Mouse (Mus musculus): ENCODE results near the gene Ywhaq. TPM values are rescaled to one million over a fixed set of nuclear protein-coding genes. Genes with fewer than 3 reads are reported as not detected.

The Ywhaq gene
- polyA plus RNA-seq, 2 experiments = 251 to 588 TPM

DNA sequence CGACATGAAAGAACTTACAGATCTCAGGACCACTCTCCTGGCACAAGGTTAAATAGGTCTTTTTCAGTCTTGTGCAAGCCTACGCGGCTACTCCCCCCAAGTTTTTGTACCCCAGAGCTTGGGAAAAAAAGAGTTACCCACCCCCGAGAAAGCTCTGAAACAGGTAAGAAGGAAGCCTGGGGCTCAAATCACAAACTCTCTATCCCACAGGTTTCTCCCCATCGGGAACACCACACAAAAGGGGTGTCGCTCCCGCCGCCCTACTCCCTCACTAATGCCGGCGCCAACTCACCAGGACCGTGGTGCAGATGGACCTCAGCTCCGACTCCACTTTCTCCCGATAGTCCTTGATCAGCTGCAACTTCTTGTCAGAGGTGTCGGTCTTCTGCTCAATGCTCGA is 931 bp downstream of the Ywhaq start:
- peak overlapping the region; percentile 50; the same call in 1 of the 2 replicates for H3K27ac ChIP-seq (replicated peaks; ENCODE audit: low read depth, low read length)
- peaks cover 17% of the 10 kb centered on the region for H3K9me3 ChIP-seq (ENCODE audit: control insufficient read depth, low read length)
- no peak for ATAC-seq (ENCODE audit: low FRiP score, low read depth)
- 1% methylated on average over 13 of the region's 15 CpGs for WGBS
- H3K27me3 ChIP-seq (ENCODE audit: control insufficient read depth, insufficient read depth, low read length) = no peaks in the 10 kb centered on the region
- H3K4me2 ChIP-seq (replicated peaks; ENCODE audit: low read depth, low read length, severe bottlenecking) = peak overlapping the region; percentile 69
- peaks cover 37% of the 10 kb centered on the region for H3K36me3 ChIP-seq (ENCODE audit: control insufficient read depth, insufficient read depth, low read length)
- H3K9ac ChIP-seq (ENCODE audit: low read depth, low read length, severe bottlenecking) = peak overlapping the region; percentile 97
- no peak for TF ChIP-seq POLR2A (IDR thresholded peaks at IDR 0.05; ENCODE audit: borderline replicate concordance, extremely low read depth, insufficient read depth, insufficient read length)
- peak overlapping the region; percentile 78 for H3K4me3 ChIP-seq (replicated peaks; ENCODE audit: low read length)
- no peak for DNase-seq (ENCODE audit: low spot score)
- peaks cover 9% of the 10 kb centered on the region; the same call in 1 of the 2 replicates for H3K4me1 ChIP-seq (ENCODE audit: control insufficient read depth, insufficient read depth, low read length)

DNA sequence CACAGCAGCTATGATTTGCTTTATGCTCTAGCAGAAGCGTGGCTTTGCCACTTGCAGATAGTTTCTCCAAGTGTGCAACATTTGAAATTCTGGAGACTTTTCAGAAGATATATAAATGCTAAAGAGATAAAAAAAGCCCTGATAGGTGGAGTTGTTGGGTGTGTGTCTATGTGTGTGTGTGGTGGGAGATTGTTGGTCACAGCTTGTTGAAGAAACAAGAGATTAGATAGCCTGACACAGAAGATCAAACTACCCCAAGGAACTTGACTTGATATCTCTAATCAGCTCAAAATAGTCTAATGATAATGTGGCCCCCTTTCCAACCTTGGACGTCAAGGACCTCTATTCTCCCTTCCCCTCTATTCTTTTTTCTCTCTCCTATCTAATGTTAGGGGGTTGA is 6.8 kb downstream of the Ywhaq start:
- peaks cover 9% of the 10 kb centered on the region; the same call in 1 of the 2 replicates for H3K4me1 ChIP-seq (ENCODE audit: control insufficient read depth, insufficient read depth, low read length)
- no peak for TF ChIP-seq POLR2A (IDR thresholded peaks at IDR 0.05; ENCODE audit: borderline replicate concordance, extremely low read depth, insufficient read depth, insufficient read length)
- no peak overlapping the region for H3K4me3 ChIP-seq (replicated peaks; ENCODE audit: low read length)
- no peak for ATAC-seq (ENCODE audit: low FRiP score, low read depth)
- no peak overlapping the region for H3K9ac ChIP-seq (ENCODE audit: low read depth, low read length, severe bottlenecking)
- DNase-seq (ENCODE audit: low spot score) = no peak
- peaks cover 41% of the 10 kb centered on the region for H3K9me3 ChIP-seq (ENCODE audit: control insufficient read depth, low read length)
- peaks cover 81% of the 10 kb centered on the region for H3K36me3 ChIP-seq (ENCODE audit: control insufficient read depth, insufficient read depth, low read length)
- 92% methylated on average over 2 of the region's 2 CpGs for WGBS
- H3K4me2 ChIP-seq (replicated peaks; ENCODE audit: low read depth, low read length, severe bottlenecking) = no peak overlapping the region
- no peak overlapping the region for H3K27ac ChIP-seq (replicated peaks; ENCODE audit: low read depth, low read length)
- no peaks in the 10 kb centered on the region for H3K27me3 ChIP-seq (ENCODE audit: control insufficient read depth, insufficient read depth, low read length)

DNA sequence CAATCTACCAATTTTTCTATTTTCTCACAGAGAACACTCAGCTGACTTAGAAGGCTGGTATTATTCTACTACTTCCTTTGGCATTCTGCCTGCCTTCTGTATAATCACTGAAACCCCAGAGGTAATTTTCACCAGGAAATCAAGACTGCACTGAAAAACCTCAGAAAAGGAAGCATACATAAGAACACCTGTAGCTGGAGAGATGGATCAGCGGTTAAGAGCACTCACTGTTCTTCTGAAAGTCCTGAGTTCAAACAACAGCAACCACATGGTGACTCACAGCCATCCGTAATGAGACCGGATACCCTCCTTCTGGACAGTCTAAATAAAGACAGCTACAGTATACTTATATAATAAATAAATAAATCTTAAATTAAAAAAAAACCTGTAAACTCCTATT is 7.8 kb downstream of the Ywhaq start:
- H3K4me1 ChIP-seq (ENCODE audit: control insufficient read depth, insufficient read depth, low read length) = 0 out of 2 replicates have a peak, but pooled peaks cover under 1% of the 10 kb centered on the region
- H3K9ac ChIP-seq (ENCODE audit: low read depth, low read length, severe bottlenecking) = no peak overlapping the region
- TF ChIP-seq POLR2A (IDR thresholded peaks at IDR 0.05; ENCODE audit: borderline replicate concordance, extremely low read depth, insufficient read depth, insufficient read length) = no peak
- H3K9me3 ChIP-seq (ENCODE audit: control insufficient read depth, low read length) = peaks cover 41% of the 10 kb centered on the region
- no peaks in the 10 kb centered on the region for H3K27me3 ChIP-seq (ENCODE audit: control insufficient read depth, insufficient read depth, low read length)
- 96% methylated on average over 3 of the region's 3 CpGs for WGBS
- no peak for ATAC-seq (ENCODE audit: low FRiP score, low read depth)
- peaks cover 81% of the 10 kb centered on the region for H3K36me3 ChIP-seq (ENCODE audit: control insufficient read depth, insufficient read depth, low read length)
- no peak overlapping the region for H3K4me2 ChIP-seq (replicated peaks; ENCODE audit: low read depth, low read length, severe bottlenecking)
- no peak overlapping the region for H3K4me3 ChIP-seq (replicated peaks; ENCODE audit: low read length)
- no peak for DNase-seq (ENCODE audit: low spot score)
- no peak overlapping the region for H3K27ac ChIP-seq (replicated peaks; ENCODE audit: low read depth, low read length)

- no peak overlapping the region for H3K4me2 ChIP-seq (replicated peaks; ENCODE audit: low read depth, low read length, severe bottlenecking)
- no peak for DNase-seq (ENCODE audit: low spot score)
- peaks cover 75% of the 10 kb centered on the region for H3K36me3 ChIP-seq (ENCODE audit: control insufficient read depth, insufficient read depth, low read length)
- H3K27ac ChIP-seq (replicated peaks; ENCODE audit: low read depth, low read length) = no peak overlapping the region
- H3K4me1 ChIP-seq (ENCODE audit: control insufficient read depth, insufficient read depth, low read length) = no peaks in the 10 kb centered on the region
- 95% methylated on average over 2 of the region's 2 CpGs for WGBS
- no peak overlapping the region for H3K9ac ChIP-seq (ENCODE audit: low read depth, low read length, severe bottlenecking)
- TF ChIP-seq POLR2A (IDR thresholded peaks at IDR 0.05; ENCODE audit: borderline replicate concordance, extremely low read depth, insufficient read depth, insufficient read length) = no peak
- H3K9me3 ChIP-seq (ENCODE audit: control insufficient read depth, low read length) = peaks cover 35% of the 10 kb centered on the region
- no peak overlapping the region for H3K4me3 ChIP-seq (replicated peaks; ENCODE audit: low read length)
- ATAC-seq (ENCODE audit: low FRiP score, low read depth) = no peak
- H3K27me3 ChIP-seq (ENCODE audit: control insufficient read depth, insufficient read depth, low read length) = no peaks in the 10 kb centered on the region
Measured at GRCm38 (mm10) chr12:21408789-21409367, 8.6 kb downstream of the Ywhaq start.

GRCm38 (mm10) chr12:21402771-21403170 is 14.7 kb downstream of the Ywhaq start:
- DNase-seq (ENCODE audit: low spot score) = no peak
- H3K27me3 ChIP-seq (ENCODE audit: control insufficient read depth, insufficient read depth, low read length) = no peaks in the 10 kb centered on the region
- H3K4me1 ChIP-seq (ENCODE audit: control insufficient read depth, insufficient read depth, low read length) = no peaks in the 10 kb centered on the region
- ATAC-seq (ENCODE audit: low FRiP score, low read depth) = no peak
- H3K27ac ChIP-seq (replicated peaks; ENCODE audit: low read depth, low read length) = no peak overlapping the region
- H3K9ac ChIP-seq (ENCODE audit: low read depth, low read length, severe bottlenecking) = no peak overlapping the region
- no peak overlapping the region for H3K4me3 ChIP-seq (replicated peaks; ENCODE audit: low read length)
- peaks cover 37% of the 10 kb centered on the region for H3K36me3 ChIP-seq (ENCODE audit: control insufficient read depth, insufficient read depth, low read length)
- H3K4me2 ChIP-seq (replicated peaks; ENCODE audit: low read depth, low read length, severe bottlenecking) = no peak overlapping the region
- 98% methylated on average over 5 of the region's 5 CpGs for WGBS
- H3K9me3 ChIP-seq (ENCODE audit: control insufficient read depth, low read length) = peaks cover 4% of the 10 kb centered on the region; the same call in 1 of the 2 replicates
- no peak for TF ChIP-seq POLR2A (IDR thresholded peaks at IDR 0.05; ENCODE audit: borderline replicate concordance, extremely low read depth, insufficient read depth, insufficient read length)
